Mouse (Mus musculus) cortical plate, adult 2 months (tissue): ENCODE measurements at regions not wholly inside any gene's neighbourhood (a gene's known extent, or its start where the extent isn't known, plus 50 kb on each side); places are given as distances from the start of the nearest gene placed in this dataset.

Source experiments
- CTCF ChIP-seq: fragments of 200-500 bp; IDR thresholded peaks from 2 replicates; pipeline ENCODE4 v1.5.1; 2011; ENCODE audit warnings: mild to moderate bottlenecking, control low read depth, low read length; ENCODE audit not compliant: insufficient read depth; ENCODE audit errors: extremely low read depth
- POLR2A ChIP-seq: fragments of 200-500 bp; IDR thresholded peaks from 2 replicates; pipeline ENCODE4 v1.6.1; 2011; ENCODE audit warnings: mild to moderate bottlenecking, low read length, control low read depth; ENCODE audit not compliant: insufficient read depth; ENCODE audit errors: extremely low read depth

- no peak for TF ChIP-seq POLR2A
- TF ChIP-seq CTCF, result no peak
These were observed 254.3 kb upstream of the Pik3r1 start for GRCm38 (mm10) chr13:102022273-102022672.
